In the genomic region with DNA sequence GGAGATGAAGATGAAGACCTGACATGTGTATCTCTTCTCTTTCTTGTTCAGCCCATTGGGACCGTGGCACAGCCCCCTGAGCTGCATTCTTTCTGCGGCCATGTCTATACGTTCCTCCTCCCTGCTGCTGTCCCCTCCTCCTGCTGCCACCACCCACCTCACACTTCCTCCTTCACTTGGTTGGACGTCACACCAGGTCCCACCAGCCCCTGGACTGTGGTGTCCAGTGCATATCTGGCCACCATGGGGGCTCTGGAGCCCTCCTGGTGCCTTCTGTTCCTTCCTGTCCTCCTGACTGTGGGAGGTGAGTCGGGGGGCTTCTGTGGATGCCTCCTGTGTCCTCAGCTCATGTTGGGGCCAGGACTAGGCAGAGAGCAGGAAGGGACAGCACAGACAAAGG, we compare ENCODE assay signal across 9 mouse cellular contexts. TPM values are rescaled to one million over a fixed set of nuclear protein-coding genes. Genes with fewer than 3 reads are reported as not detected.
DNase-seq lines count a peak whose midpoint lies in the region; ATAC-seq and TF ChIP-seq lines count a peak whose summit lies in the region.
"Had no signal": no experiment of that assay in that cellular context is flagged by ENCODE, and none has a peak within 500 bp of the region (broad histone marks: within the 10 kb centered on the region; RNA-seq: fewer than 3 reads in every experiment).

Tyrobp (plus strand) TSS at position 165 of the 400 bp plus-strand sequence.

- no peak for TF ChIP-seq CTCF in kidney, postnatal 0 days (IDR thresholded peaks at IDR 0.05; ENCODE audit: low read depth)

- no peaks in the 10 kb centered on the region for H3K4me1 ChIP-seq in kidney, postnatal 0 days (replicated peaks; ENCODE audit: insufficient read depth, low read length)
- H3K4me1 ChIP-seq in limb, embryonic 15.5 days: no peaks in the 10 kb centered on the region

- 56% methylated on average over 5 of the region's 5 CpGs for WGBS in kidney, postnatal 0 days
- 60% methylated on average over 5 of the region's 5 CpGs for WGBS in limb, embryonic 15.5 days

- H3K27me3 ChIP-seq in kidney, postnatal 0 days (ENCODE audit: insufficient read depth, low read length): no peaks in the 10 kb centered on the region
- H3K27me3 ChIP-seq in limb, embryonic 15.5 days: no peaks in the 10 kb centered on the region

- no peak within 1 kb of the TSS for H3K4me2 ChIP-seq in kidney, postnatal 0 days (ENCODE audit: low read length)
- H3K4me2 ChIP-seq in limb, embryonic 15.5 days: no peak within 1 kb of the TSS

- no peaks in the 10 kb centered on the region for H3K36me3 ChIP-seq in kidney, postnatal 0 days (ENCODE audit: insufficient read depth, low read length)
- no peaks in the 10 kb centered on the region for H3K36me3 ChIP-seq in limb, embryonic 15.5 days

- no peaks in the 10 kb centered on the region; the same call in 1 of the 2 replicates for H3K9me3 ChIP-seq in kidney, postnatal 0 days (replicated peaks; ENCODE audit: low read length)
- no peaks in the 10 kb centered on the region for H3K9me3 ChIP-seq in limb, embryonic 15.5 days

- no peak for DNase-seq in kidney, postnatal 0 days (ENCODE audit: low spot score)
- no peak for DNase-seq in kidney, adult 9 months
- DNase-seq in natural killer cell, adult 2 months (ENCODE audit: low spot score in 2 of 2): peak; percentile 65 to 78
- no peak for DNase-seq in right cerebral cortex, postnatal 4 days
- DNase-seq in frontal cortex, postnatal 14 days (ENCODE audit: low spot score in 2 of 2): no peak

- H3K4me3 ChIP-seq in kidney, postnatal 0 days (replicated peaks; ENCODE audit: low read depth, low read length): no peak within 1 kb of the TSS
- no peak within 1 kb of the TSS for H3K4me3 ChIP-seq in limb, embryonic 15.5 days

- H3K9ac ChIP-seq in kidney, postnatal 0 days (ENCODE audit: low read depth, low read length): no peak within 1 kb of the TSS
- H3K9ac ChIP-seq in limb, embryonic 15.5 days: no peak within 1 kb of the TSS

- H3K27ac ChIP-seq in kidney, postnatal 0 days: no peak within 1 kb of the TSS
- H3K27ac ChIP-seq in limb, embryonic 15.5 days: 0 out of 2 replicates have a peak within 1 kb of the TSS, but pooled peaks have one; percentile 17

- no peak for ATAC-seq in kidney, postnatal 0 days (replicated peaks; ENCODE audit: low FRiP score, low read depth)
- ATAC-seq in common myeloid progenitor, adult 5-6 weeks (replicated peaks; ENCODE audit: low read depth, poor library complexity, severe bottlenecking): peak; percentile 39
- ATAC-seq in hematopoietic stem cell, adult 5-6 weeks (replicated peaks in 1 of 2; ENCODE audit: insufficient read depth in 1 of 2, low FRiP score in 2 of 2, low TSS enrichment in 1 of 2, low read depth in 1 of 2, poor library complexity in 2 of 2, severe bottlenecking in 2 of 2): peak in 1 of 2 experiments; percentile 49; a peak in 2 of 4 replicates
- ATAC-seq in limb, embryonic 15.5 days (ENCODE audit: insufficient number of reproducible peaks, low FRiP score, low TSS enrichment, low read depth): no peak

RNA-seq across cellular contexts. Expression of gene Tyrobp, which starts in this region (rescaled TPM):
- 41.9 and 47.3 TPM in 2 replicates for polyA plus RNA-seq in kidney, postnatal 0 days (2015; fragmentation: Nextera tagmentation; extraction: Ambion mirVana)
- 94.7 and 118 TPM in 2 replicates for total RNA-seq in common myeloid progenitor, adult 5-6 weeks (2017)
- 50.4 and 134 TPM in 2 replicates for total RNA-seq in hematopoietic stem cell, adult 5-6 weeks (2017)
- 78.9 and 87.7 TPM in 2 replicates for polyA plus RNA-seq in limb, embryonic 15.5 days (2015; fragmentation: Nextera tagmentation; extraction: Ambion mirVana)
- total RNA-seq: ES-E14 had no signal

Comparison
In these comparisons a context has a peak if more than half of its experiments do, and no peak if none do; other contexts are left out.
1. DNase-seq: peak in natural killer cell, adult 2 months (2 of 2); none in kidney, postnatal 0 days (single experiment), kidney, adult 9 months (single experiment), right cerebral cortex, postnatal 4 days (single experiment) and frontal cortex, postnatal 14 days (0 of 2).